Mouse (Mus musculus): ENCODE results near the gene Rbm47. TPM values are rescaled to one million over a fixed set of nuclear protein-coding genes. Genes with fewer than 3 reads are reported as not detected.
"Not testable (repeated sequence)": the region's sequence is repeated elsewhere in the genome, so short reads cannot be mapped to it uniquely, and the experiment has no call there.

Gene Rbm47
- total RNA-seq (2017), result 2.7 and 7.0 TPM in 2 replicates

DNA sequence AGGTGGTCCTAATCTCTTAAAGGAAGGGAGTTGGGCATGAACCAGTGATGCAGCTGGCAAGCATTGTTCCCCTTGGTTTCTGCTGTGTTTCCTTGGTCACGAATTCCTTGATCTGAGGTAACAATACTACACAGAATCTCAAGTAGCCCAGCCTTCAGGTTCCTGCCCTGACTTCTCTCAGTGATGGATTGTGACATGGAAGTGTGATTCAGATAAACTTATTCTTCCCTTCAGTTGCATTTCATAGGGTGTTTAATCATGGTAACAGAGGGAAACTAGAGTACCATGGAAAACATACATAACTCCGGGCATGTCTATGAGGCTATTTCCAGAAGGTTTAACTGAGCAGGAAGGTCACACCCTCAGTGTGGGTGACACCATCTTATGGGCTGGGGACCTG, at the start of gene Rbm47:
Gene Rbm47 (minus strand): TSS at position 101 of the 400 bp plus-strand sequence.
- ATAC-seq (replicated peaks; ENCODE audit: low read depth, poor library complexity, severe bottlenecking), result no peak

DNA sequence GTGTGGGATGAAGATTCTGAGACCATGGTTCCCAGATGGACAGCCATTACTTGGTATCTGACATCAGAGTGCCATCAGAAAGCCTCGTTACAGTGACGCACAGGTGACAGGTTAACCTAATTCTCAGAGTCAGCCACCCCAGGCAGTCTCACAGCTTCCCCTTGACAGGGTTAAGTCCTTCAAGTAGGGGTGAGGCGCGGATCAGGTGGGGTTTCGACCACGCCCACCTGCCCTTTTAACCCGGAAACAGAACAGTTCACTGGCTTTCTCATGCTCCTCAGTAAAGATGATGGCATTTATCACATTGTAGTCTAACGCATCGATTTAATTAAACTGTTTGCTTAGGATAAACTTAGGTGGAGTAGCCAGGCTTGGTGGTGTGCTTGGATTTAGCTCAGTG, 47.7 kb upstream of the Rbm47 start:
- no peak for ATAC-seq (replicated peaks; ENCODE audit: low read depth, poor library complexity, severe bottlenecking)

DNA sequence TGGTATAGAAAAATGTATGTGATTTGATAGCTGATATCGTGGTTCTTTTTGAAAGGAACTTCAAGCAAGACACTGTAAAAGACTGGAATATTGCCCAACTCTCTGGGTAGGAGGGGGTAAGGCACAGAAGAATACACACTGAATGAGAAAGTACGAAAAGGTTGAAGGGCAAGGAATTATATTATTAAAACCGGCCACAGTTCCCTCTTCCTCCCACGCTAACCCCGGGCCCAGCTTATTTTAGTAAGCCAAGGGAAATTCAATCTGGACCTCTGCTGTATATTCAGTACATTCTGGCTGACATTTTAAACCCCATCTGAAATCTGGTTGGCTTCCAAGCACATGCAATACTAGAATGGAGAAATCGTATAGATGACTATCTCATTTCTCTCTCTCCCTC, 46.8 kb upstream of the Rbm47 start:
- ATAC-seq (replicated peaks; ENCODE audit: low read depth, poor library complexity, severe bottlenecking), result no peak

GRCm38 (mm10) chr5:66215569-66216277, 42.8 kb upstream of the Rbm47 start:
- no peak; the same call in 1 of the 2 replicates for ATAC-seq (replicated peaks; ENCODE audit: low read depth, poor library complexity, severe bottlenecking)

- ATAC-seq (replicated peaks; ENCODE audit: low read depth, poor library complexity, severe bottlenecking), result no peak
Measured at GRCm38 (mm10) chr5:66214395-66214935, 41.5 kb upstream of the Rbm47 start.

DNA sequence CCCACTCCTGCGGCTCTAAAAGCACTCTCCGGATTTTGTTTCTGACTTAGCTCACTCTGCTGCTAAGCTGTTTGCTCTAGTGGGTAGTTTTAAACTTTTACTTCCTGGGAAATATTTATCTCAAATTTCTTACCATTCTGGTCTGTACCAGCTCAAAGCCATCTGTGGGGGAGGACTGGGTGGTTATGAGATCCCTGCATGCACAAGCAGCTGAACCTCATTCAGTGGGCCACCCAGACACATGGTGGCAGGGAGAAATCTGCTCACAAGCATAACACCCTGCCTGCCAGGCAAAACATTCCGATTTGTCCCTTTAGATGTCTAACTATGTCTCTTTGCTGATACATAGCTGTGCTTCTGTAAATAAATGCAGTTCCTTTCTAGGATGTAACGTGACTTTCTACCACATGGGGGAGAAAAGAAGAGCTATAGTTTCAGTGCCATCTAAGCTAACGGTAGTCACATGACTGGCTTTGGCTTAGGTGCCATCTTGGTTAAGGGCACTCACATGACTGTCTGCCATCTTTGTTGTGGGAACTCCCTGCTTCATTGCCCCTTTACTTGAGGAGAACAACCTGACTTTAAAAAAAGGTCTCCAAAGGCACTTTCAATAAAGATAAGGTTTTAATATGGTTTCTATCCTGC, 36.7 kb upstream of the Rbm47 start:
- ATAC-seq (replicated peaks; ENCODE audit: low read depth, poor library complexity, severe bottlenecking), result 0 out of 2 replicates have a peak, but pooled peaks have one; percentile 29

- ATAC-seq (replicated peaks; ENCODE audit: low read depth, poor library complexity, severe bottlenecking), result no peak
Measured at GRCm38 (mm10) chr5:66204966-66205365, 32.0 kb upstream of the Rbm47 start.

DNA sequence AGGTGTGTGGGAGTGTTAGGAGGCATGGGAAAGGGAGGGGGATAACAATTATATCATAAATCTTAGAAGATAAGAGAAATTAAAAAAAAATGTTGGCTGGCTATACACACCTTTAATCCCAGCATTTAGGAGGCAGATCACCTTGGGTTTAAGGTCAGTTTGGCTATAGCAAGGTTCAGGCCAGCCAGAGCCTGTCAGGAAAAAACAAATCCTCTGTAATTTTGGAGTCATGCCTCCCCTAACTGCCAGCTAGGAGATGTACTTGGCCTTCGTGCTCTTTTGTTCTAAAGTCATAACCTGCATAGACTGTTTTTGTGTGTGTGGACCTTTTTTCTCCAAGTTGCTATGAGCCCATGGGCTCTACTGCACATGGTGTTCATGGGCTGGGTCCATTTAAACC, 30.5 kb upstream of the Rbm47 start:
- ATAC-seq (replicated peaks; ENCODE audit: low read depth, poor library complexity, severe bottlenecking), result no peak

DNA sequence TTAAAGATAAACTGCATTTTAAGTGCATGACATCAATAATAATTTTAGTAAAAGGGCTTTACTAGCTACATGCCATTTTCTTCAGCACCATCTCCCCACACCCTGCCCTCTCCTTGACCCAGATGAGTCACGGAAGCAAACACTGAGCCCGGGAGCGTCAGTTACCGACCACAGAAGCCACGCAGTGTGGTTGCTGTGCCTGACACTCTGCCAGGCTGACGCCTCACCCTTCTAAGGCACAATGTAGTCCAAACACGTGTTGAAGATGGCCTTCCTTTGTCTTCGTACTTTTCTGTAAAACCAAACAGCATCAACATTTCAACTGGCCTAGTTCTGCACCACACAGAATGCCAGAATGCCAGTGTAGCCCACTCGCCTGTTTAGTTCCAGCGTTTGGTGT, 27.1 kb upstream of the Rbm47 start:
- ATAC-seq (replicated peaks; ENCODE audit: low read depth, poor library complexity, severe bottlenecking), result peak; percentile 98

DNA sequence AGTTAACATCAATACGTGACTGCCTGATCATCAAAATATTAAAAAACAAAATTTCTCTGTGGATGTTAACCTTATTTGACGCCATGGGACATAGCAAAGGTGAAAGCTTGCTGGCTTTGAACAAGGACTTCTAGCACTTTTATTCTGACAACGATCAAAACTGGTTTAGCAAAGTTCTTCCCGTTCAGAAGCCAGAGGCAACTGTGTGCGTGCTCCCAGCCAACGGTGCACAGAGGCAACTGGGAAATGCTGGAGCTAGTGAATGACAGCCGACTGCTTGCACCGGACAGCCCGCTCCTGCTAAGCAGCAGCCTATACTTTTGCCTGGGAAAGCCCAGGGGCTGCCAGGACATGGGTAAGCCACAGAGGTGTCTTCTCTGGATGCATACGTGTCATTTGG, 22.4 kb upstream of the Rbm47 start:
- ATAC-seq (replicated peaks; ENCODE audit: low read depth, poor library complexity, severe bottlenecking), result no peak

DNA sequence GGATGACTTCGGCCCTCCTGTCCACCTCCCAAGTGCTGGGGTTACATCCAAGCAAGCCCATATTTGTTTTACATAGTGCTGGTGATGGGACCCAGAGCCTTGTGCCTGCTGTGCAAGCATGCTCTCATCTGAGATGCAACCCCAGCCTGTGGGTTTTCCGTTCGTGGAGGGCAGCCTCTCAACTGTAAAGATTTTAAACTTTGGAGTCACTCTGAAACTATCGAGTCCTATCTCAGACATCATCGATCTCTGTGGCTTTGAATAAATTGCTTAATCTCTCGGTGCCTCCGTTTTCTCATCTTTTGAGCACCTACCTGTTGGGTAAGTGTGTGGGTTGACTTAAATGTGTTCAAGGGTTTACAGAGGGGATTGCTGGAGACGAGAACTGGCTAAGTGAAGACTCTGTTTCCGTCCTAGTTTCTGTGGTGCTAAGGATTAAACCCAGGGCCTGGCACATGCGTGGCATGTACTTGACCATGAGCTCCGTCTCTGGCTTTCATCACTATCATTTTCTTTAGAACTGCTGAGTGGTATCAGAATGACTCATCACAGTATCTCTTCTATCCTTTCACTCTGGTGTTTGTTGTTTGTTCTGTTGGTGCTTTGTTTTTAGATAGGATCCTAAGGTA, 20.4 kb upstream of the Rbm47 start:
- ATAC-seq (replicated peaks; ENCODE audit: low read depth, poor library complexity, severe bottlenecking), result no peak

DNA sequence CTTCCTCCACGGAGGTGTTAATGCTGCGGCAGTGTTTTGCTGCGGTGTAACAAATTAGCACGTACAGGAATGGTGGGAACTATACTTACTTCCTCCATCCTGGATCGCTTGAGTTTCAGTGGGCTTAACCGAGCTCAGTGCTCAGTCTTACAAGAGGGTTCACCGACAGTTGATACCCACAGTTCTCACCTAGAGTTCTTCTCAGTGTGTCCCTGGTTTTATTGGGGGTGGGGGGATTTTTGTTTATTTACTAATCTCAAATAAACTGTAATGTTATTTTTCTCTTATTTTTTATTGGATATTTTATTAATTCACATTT, 18.2 kb upstream of the Rbm47 start:
- 0 out of 2 replicates have a peak, but pooled peaks have one; percentile 25 for ATAC-seq (replicated peaks; ENCODE audit: low read depth, poor library complexity, severe bottlenecking)

- no peak for ATAC-seq (replicated peaks; ENCODE audit: low read depth, poor library complexity, severe bottlenecking)
Measured at GRCm38 (mm10) chr5:66190481-66191184, 17.7 kb upstream of the Rbm47 start.

DNA sequence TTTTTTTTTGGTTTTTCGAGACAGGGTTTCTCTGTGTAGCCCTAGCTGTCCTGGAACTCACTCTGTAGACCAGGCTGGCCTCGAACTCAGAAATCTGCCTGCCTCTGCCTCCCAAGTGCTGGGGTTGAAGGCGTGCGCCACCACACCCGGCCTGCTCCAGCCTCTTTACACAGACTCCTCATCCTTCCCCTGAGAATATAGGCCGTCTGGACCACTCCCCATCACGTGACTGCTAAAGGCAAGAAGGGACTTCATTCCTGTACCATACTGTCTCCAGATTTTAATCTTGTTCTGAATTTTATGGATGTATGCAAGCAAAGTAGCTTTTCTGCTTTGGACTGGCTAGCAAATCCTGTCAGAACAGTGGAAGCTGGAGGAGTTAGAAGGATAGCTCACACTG, 15.7 kb upstream of the Rbm47 start:
- ATAC-seq (replicated peaks; ENCODE audit: low read depth, poor library complexity, severe bottlenecking), result not testable (repeated sequence)

DNA sequence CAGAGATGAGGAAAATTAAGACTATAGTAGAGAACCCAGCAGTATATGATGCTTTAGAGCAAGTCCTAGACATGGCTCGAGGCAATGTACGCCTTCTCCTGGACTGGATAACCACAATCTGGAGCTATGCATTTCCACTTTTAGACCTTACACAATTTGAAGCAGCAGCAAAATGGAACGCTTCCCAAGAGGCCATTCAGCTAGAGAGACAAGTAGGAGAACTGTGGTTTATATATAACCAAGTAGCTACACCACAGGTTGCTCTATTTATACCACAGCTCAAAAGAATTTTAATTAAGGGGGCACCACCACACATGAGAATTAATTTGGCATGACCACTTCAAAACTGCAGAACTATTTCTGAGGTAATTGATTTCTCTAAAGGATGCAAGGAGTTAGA, 9.2 kb upstream of the Rbm47 start:
- ATAC-seq (replicated peaks; ENCODE audit: low read depth, poor library complexity, severe bottlenecking), result no peak

- ATAC-seq (replicated peaks; ENCODE audit: low read depth, poor library complexity, severe bottlenecking), result no peak
Measured at GRCm38 (mm10) chr5:66174160-66174837, 1.4 kb upstream of the Rbm47 start.

GRCm38 (mm10) chr5:66170591-66170990, 2.3 kb downstream of the Rbm47 start:
- no peak for ATAC-seq (replicated peaks; ENCODE audit: low read depth, poor library complexity, severe bottlenecking)

GRCm38 (mm10) chr5:66169099-66169485, 3.8 kb downstream of the Rbm47 start:
- ATAC-seq (replicated peaks; ENCODE audit: low read depth, poor library complexity, severe bottlenecking), result 0 out of 2 replicates have a peak, but pooled peaks have one; percentile 54

- no peak for ATAC-seq (replicated peaks; ENCODE audit: low read depth, poor library complexity, severe bottlenecking)
Measured at GRCm38 (mm10) chr5:66168462-66169098, 4.3 kb downstream of the Rbm47 start.

- ATAC-seq (replicated peaks; ENCODE audit: low read depth, poor library complexity, severe bottlenecking), result no peak
Measured at GRCm38 (mm10) chr5:66166931-66167330, 6.0 kb downstream of the Rbm47 start.
